Mouse (Mus musculus) T-cell, adult 2 months (primary cell): ENCODE measurements around the gene Fam20b.

Source experiments
- DNase-seq: peaks from one replicate; pipeline ENCODE4 v3.0.0; 2022; ENCODE audit warnings: low spot score

Gene Fam20b

DNA sequence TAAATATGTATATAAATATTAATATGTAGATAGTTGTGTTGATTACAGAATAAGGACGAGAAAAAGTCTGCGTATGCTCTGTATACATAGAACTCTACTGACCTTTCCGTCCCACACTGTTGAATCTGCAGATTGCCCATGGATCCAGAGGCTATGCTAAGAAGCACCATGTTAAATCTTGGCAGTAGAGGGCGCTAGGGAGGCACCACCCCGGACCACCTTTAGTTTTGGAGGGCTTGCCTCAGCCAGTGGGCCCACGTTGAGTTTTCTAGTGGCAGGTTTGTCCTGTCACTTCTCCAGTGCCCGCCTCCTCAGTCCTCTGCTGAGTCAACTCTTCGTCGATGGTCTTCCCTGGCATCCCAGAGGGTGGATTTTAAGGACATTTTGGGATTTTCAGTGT, 11.9 kb upstream of the Fam20b start:
- DNase-seq: no peak

DNA sequence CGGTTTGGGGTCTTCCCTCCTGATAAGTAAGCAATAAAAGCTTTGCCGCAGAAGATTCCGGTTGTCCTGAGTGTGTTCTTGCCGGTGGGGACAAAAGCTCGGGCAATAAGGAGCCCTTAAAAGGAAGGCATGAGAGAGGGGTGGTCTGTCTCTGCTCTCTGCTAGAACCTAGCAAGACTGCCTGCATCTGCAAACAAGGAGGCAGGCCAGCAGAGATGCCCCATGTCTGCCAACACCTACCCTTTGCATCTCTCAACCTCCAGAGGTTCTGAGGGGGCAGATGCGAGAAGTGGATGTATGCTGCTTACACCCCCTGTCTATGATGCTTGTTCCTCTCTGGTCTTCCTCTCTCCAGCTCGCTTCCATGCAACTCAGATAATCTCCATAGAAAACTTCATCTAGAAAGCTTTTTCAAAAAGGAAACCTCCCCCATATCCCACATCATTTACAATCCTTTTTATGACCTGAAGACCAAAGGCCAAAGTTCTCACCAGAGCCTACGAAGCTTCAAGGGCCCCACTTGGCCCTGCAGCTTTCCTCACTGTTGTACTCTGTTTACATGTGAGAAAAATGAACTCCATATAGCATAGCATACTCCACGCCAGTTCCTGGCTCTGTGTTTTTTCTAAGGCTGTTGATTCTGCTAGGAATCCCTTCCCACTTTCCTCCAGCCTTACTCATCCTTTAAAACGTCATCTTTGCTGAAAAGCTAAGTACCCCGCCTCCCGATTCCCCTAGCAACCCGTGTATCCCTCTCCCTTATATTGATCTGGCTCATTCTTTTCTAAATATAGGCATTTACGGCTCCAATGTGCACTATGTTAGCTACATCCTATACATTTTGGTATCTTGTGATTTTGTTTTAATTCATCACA, 8.6 kb upstream of the Fam20b start:
- DNase-seq: no peak

GRCm38 (mm10) chr1:156722089-156722488, 3.2 kb upstream of the Fam20b start:
- no peak for DNase-seq

DNA sequence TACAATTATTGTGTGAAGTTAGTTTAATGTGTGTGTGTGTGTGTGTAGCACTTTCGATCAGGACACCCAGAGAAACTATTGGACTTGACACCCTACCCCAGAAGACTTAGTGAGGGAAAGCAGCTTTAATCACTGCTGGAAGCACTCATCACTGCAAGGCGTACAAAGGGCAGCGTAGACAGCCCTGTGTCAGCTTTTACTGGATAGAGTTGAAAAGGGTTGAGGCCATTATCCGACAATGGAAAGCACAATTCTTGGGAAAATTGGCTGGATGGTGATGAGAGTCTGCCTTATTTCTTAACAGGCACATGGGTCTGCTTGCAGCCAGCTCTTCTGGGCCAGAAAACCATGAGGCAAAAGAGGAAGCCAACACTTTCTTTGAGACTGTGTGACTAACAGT, 1.2 kb upstream of the Fam20b start:
- no peak for DNase-seq

DNA sequence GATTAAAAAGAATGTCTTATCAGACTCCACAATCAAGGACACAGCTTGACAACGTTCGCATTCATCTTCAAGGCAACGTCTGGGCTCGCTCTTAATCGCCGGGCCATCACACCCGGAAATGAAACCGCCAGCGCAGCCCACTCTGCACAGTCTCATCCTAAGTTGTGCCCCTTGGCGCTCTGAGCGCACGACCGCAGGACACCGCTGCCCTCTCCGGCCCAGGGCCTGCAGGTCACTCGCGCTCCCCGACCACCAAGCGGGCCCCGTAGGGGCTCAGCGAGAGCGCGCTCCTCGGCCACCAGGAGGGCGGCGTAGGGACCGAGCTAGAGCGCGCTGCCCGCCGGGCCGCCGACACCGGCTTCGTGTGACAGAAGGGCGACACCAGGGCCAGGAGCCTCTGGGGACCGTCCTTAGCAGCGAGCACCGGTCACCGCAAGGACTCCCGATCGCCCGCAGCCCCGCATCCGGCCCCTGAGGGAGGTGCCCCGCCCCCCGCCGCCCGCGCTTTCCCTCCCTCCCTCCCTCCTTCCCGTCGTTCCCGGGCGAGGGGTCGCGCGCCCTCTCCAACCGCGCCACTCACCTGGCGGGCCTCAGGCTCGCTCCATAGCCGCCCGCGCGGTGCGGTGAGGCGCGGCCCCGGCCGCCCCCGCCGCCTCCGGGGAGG, 468 bp downstream of the Fam20b start:
- peak; percentile 44 for DNase-seq

GRCm38 (mm10) chr1:156717751-156718285, 1.1 kb downstream of the Fam20b start:
- no peak for DNase-seq

GRCm38 (mm10) chr1:156716681-156717080, 2.2 kb downstream of the Fam20b start:
- no peak for DNase-seq

DNA sequence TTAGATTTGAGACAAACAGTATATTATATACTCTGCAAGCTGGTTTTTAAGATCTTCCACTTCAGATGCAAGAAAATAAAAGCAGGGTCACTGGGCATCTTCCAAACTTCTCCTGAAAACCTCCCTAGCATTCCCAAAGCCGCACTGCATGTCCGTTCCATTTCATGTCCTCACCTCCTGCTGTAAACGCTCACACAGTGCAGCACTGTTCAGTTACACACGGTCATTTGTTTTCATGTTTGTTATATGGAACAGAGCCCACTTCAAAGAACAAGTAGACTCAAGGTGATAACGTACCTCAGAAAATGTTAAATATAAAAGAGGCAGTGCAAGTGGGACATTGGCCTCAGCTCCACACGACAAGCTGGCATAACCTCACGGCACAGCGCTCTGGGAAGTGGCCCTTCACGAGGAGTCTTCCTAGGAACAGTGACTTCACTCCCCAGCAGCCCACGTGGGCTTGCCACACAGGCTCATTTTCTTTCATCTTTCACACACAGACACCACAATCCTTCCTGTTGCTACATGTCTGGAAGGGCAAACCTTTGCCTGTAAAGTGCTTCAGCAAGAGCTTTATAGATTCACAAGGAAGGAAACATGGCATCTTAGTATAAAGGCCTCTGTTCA, 8.3 kb downstream of the Fam20b start:
- peak; percentile 42 for DNase-seq

GRCm38 (mm10) chr1:156708672-156709071, 10.2 kb downstream of the Fam20b start:
- DNase-seq: no peak

DNA sequence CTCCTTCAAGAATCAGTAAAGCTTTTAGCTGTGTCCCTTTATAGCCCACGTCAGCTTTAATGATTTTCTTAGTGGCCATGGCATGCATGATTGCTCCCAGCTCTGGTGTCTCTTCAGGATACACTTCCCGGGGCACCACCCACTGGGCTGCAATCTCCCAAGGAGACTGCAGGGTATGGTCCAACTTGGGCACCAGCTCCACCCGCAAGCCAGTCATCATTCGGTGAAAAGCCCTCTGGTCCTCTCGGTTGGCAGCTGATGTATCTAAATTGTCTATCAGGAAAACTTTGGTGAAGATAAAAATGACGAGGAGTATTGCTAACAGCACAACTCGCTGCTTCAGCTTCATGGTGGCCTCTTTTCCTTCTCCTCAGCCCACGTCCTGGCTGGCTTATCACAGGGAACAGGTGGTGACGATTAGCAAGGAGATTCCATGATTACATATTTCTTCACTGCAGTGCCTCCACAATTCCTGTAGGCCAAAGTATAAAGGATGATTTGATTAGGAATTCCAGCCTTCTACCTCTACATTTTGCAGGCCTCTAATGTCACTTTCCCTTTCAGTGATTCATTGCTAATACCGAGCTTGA, 13.1 kb downstream of the Fam20b start:
- no peak for DNase-seq

DNA sequence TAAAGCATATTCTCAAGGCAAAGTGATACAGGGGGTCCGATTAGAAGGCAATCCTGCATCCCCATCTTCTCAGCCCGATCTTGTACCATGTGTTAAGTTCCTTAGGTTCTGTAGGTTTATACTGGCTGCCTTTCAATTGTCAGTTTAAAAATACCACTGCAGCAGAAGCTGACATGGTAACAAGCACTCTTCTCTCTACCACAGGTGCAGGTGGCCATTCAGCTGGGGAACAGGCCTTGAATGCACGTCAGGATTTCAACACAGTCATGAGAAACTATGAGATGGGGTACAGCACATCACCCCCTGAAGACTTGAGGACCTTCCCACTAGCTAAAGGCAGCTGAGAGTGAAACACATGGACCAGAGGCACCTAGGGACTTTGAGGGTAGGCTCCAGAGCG, 15.4 kb downstream of the Fam20b start:
- DNase-seq: no peak

GRCm38 (mm10) chr1:156702151-156702550, 16.7 kb downstream of the Fam20b start:
- DNase-seq: no peak

- DNase-seq: no peak
Observed at GRCm38 (mm10) chr1:156686025-156686661, 32.7 kb downstream of the Fam20b start.

- no peak for DNase-seq
Observed at GRCm38 (mm10) chr1:156679599-156679998, 39.3 kb downstream of the Fam20b start.

- no peak for DNase-seq
Observed at GRCm38 (mm10) chr1:156677230-156677629, 41.7 kb downstream of the Fam20b start.

DNA sequence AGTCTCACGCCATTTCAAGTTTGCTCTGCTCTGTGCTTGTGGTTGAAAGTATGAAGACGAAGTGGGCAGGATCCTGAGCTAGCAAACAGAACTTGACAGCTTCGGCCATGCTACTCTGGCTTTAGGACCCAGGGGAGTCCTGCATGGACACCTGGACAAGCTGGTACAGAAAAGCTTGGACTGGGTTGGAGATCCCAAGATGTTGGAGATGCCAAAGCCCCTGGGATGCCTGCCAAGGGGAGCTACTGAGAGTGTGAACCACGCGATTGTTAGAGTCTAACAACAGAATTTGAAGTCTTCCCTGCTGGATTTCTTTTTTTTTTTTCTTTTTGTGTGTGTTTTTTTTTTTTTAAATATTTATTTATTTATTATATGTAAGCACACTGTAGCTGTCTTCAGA, 42.3 kb downstream of the Fam20b start:
- no peak for DNase-seq

GRCm38 (mm10) chr1:156676171-156676570, 42.7 kb downstream of the Fam20b start:
- DNase-seq: peak; percentile 46

- peak; percentile 69 for DNase-seq
Observed at GRCm38 (mm10) chr1:156674195-156675000, 44.5 kb downstream of the Fam20b start, which contains the start of gene Tor3a. Gene Tor3a, minus strand, starts transcription at chr1:156674356.

GRCm38 (mm10) chr1:156673476-156674194, 45.3 kb downstream of the Fam20b start:
- DNase-seq: peak; percentile 41
